Mouse (Mus musculus) C2C12 (cell line): ENCODE data around the gene Pnkp. TPM values are rescaled to one million over a fixed set of nuclear protein-coding genes. Genes with fewer than 3 reads are reported as not detected.

Source experiments
- H3K27me3 ChIP-seq: one replicate; pipeline ENCODE4 v1.6.1; 2011; ENCODE audit not compliant: control insufficient read depth, insufficient read depth, insufficient read length
- H3K36me3 ChIP-seq: one replicate; pipeline ENCODE4 v1.6.1; 2011; ENCODE audit not compliant: control insufficient read depth, insufficient read depth
- H3K4me3 ChIP-seq: one replicate; pipeline ENCODE4 v1.5.1; 2011; ENCODE audit warnings: mild to moderate bottlenecking, control low read depth; ENCODE audit not compliant: poor library complexity, insufficient read depth, severe bottlenecking
- H3K79me2 ChIP-seq: one replicate; pipeline ENCODE4 v1.6.1; 2011; ENCODE audit not compliant: control insufficient read depth, insufficient read depth
- H3K79me3 ChIP-seq: one replicate; pipeline ENCODE4 v1.6.1; 2011; ENCODE audit warnings: low read depth, control low read depth
- H3ac ChIP-seq: one replicate; pipeline ENCODE3; 2011; ENCODE audit warnings: low read depth; ENCODE audit not compliant: control insufficient read depth, insufficient read length
- CEBPB ChIP-seq: IDR thresholded peaks from one replicate; pipeline ENCODE4 v1.6.1; 2011; ENCODE audit warnings: low read depth, mild to moderate bottlenecking, control low read depth, moderate library complexity
- CTCF ChIP-seq: IDR thresholded peaks from one replicate; pipeline ENCODE4 v1.5.1; 2011; ENCODE audit not compliant: control insufficient read depth, insufficient read depth, insufficient read length
- FOSL1 ChIP-seq: IDR thresholded peaks from one replicate; pipeline ENCODE4 v1.8.0; 2011; ENCODE audit warnings: mild to moderate bottlenecking, low read length; ENCODE audit not compliant: poor library complexity, insufficient read depth, severe bottlenecking
- MAX ChIP-seq: IDR thresholded peaks from one replicate; pipeline ENCODE4 v1.6.1; 2011; ENCODE audit warnings: mild to moderate bottlenecking, control low read depth
- MYOD1 ChIP-seq: IDR thresholded peaks from one replicate; pipeline ENCODE4 v1.6.1; 2011; ENCODE audit warnings: low read depth; ENCODE audit not compliant: control insufficient read depth, insufficient read length
- MYOG ChIP-seq: IDR thresholded peaks from one replicate; pipeline ENCODE4 v1.6.1; 2011; ENCODE audit not compliant: control insufficient read depth, insufficient read length; ENCODE audit errors: extremely low read depth
- USF1 ChIP-seq: IDR thresholded peaks from one replicate; pipeline ENCODE4 v1.6.1; 2011; ENCODE audit warnings: low read depth, mild to moderate bottlenecking, control low read depth, moderate library complexity
- polyA plus RNA-seq: library from polyadenylated mRNA; unstranded; fragments of >200 nt; fragmentation: generic; extraction: Trizol; gene quantifications from one replicate; pipeline ENCODE4 v1.2.1, GENCODE M21; 2012; ENCODE audit warnings: missing spikeins

Gene Pnkp
- polyA plus RNA-seq, 1 experiment, result 32.0 TPM

- H3K79me2 ChIP-seq, result peaks cover 29% of the 10 kb centered on the region
- no peak overlapping the region for H3K4me3 ChIP-seq
- no peak overlapping the region for H3ac ChIP-seq
- H3K36me3 ChIP-seq, result peaks cover 17% of the 10 kb centered on the region
- H3K27me3 ChIP-seq, result no peaks in the 10 kb centered on the region
- H3K79me3 ChIP-seq, result peaks cover 8% of the 10 kb centered on the region
- TF ChIP-seq MYOG (no peak), USF1 (no peak), MAX (no peak), CEBPB (no peak), CTCF (no peak), FOSL1 (no peak), MYOD1 (no peak)
Observed at GRCm38 (mm10) chr7:44859896-44860295, 3.0 kb downstream of the Pnkp start.

DNA sequence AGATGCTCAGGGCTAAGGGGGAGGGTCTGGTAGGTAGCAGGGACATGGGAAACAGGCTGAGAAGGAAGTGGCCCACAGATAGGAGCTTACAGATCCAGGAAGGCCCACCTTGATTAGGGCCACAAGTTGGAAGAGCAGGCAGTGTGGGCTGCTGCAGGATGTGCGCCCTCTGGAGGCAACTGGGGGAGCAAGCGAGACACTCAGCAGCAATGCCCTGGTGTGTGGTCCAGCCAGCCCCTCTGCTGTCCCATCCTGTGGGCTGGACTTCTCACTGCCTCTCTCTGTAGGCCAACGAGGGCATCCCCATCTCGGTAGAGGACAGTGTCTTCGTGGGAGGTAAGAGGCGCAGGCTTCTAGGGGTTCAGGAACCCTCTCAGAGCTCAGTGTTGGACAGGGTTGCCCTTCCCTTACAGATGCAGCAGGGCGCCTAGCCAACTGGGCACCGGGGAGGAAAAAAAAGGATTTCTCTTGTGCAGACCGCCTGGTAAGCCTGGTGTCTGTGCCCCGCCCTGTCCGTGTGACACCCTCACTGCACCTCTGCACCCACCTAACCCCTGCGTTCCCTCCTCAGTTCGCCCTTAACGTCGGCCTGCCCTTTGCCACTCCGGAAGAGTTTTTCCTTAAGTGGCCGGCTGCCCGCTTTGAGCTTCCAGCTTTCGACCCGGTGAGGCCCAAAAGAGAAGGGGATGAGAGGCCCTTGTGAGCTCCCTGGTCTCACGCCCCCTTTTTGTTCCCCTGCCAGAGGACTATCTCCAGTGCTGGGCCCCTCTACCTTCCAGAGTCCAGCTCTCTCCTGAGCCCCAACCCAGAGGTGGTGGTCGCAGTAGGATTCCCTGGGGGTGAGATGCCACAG lies 3.9 kb downstream of the Pnkp start:
- TF ChIP-seq FOSL1 (no peak), MYOG (no peak), CTCF (peak; percentile 96)
- peaks cover 20% of the 10 kb centered on the region for H3K36me3 ChIP-seq

DNA sequence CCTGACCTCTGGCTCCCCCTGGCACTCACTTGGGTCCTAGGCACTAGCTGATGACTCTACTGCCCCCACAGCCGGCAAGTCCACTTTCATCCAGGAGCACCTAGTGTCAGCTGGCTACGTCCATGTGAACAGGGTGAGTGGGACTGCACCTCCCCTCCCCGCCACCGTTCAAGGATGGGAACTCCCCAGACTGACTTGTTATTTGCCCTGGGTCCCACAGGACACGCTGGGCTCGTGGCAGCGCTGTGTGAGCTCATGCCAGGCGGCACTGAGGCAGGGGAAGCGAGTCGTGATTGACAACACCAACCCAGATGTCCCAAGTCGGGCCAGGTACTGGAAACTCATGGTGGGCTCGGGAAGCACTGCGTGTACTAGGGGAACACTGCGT lies 4.5 kb downstream of the Pnkp start:
- Histone ChIP-seq H3K79me3 (peaks cover 18% of the 10 kb centered on the region), H3ac (no peak overlapping the region), H3K4me3 (no peak overlapping the region), H3K27me3 (no peaks in the 10 kb centered on the region), H3K79me2 (peaks cover 44% of the 10 kb centered on the region), H3K36me3 (peaks cover 25% of the 10 kb centered on the region)
- TF ChIP-seq FOSL1 (no peak), MYOG (no peak), USF1 (no peak), CTCF (no peak), MYOD1 (no peak), MAX (no peak), CEBPB (no peak)

More for the DNA sequence above, 3.9 kb downstream of the Pnkp start:
- peaks cover 38% of the 10 kb centered on the region for H3K79me2 ChIP-seq
- no peak overlapping the region for H3ac ChIP-seq
- H3K79me3 ChIP-seq, result peaks cover 14% of the 10 kb centered on the region
- no peak overlapping the region for H3K4me3 ChIP-seq
- H3K27me3 ChIP-seq, result no peaks in the 10 kb centered on the region

DNA sequence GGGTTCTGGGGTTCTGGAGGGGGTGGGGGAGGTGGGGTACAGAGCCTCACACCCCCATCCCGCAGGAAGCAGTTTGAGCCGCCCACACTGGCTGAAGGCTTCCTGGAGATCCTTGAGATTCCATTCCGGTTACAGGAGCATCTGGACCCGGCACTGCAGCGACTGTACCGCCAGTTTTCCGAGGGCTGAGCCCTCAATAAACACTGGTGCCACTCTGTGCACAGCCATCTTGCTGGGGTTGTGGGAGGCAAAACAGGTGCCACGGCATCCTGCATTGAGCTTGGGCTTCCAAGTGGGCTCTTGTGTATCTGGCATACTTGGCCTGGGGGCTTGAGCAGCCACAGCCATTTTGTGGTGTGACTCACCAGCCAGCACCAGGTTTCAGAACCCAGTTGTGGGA lies 5.5 kb downstream of the Pnkp start:
- peaks cover 25% of the 10 kb centered on the region for H3K36me3 ChIP-seq
- no peak overlapping the region for H3ac ChIP-seq
- no peaks in the 10 kb centered on the region for H3K27me3 ChIP-seq

DNA sequence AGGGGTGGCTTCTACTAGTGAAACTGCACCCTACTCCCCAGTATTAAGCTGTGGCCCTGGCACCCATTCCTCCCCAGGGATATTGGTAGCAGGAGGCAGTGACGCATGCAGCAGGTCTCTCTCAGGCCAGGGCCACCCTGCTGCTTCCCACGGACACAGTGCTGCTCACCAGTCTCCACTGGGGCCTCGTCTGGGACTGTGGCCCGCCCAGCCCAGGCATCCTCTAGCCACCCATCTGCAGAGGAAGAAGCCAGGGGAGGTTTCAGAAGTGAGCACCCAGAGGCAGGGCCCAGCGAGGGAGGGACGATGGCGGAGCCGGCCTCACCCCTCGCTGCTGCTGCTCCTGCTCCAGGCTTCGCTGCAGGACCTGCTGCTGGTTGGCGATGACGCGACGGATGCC lies 6.3 kb downstream of the Pnkp start:
- peaks cover 30% of the 10 kb centered on the region for H3K79me3 ChIP-seq
- peaks cover 25% of the 10 kb centered on the region for H3K36me3 ChIP-seq
- no peaks in the 10 kb centered on the region for H3K27me3 ChIP-seq
- no peak overlapping the region for H3ac ChIP-seq
- H3K4me3 ChIP-seq, result no peak overlapping the region
- peaks cover 52% of the 10 kb centered on the region for H3K79me2 ChIP-seq
- TF ChIP-seq USF1, result no peak
- no peak for TF ChIP-seq MYOG
- TF ChIP-seq MYOD1, result no peak
- no peak for TF ChIP-seq FOSL1
- TF ChIP-seq CTCF, result no peak
- no peak for TF ChIP-seq MAX
- TF ChIP-seq CEBPB, result no peak

More for the DNA sequence above, 5.5 kb downstream of the Pnkp start:
- Histone ChIP-seq H3K79me3 (peaks cover 27% of the 10 kb centered on the region), H3K4me3 (no peak overlapping the region), H3K79me2 (peaks cover 52% of the 10 kb centered on the region)
- TF ChIP-seq FOSL1 (no peak), MYOG (no peak), MAX (no peak), USF1 (no peak), CEBPB (no peak), CTCF (no peak), MYOD1 (no peak)
